Mouse (Mus musculus): ENCODE measurements around the gene E2f2. TPM values are rescaled to one million over a fixed set of nuclear protein-coding genes. Genes with fewer than 3 reads are reported as not detected.

The E2f2 gene
- polyA plus RNA-seq, 1 experiment from 2014 or later = 5.5 TPM

DNA sequence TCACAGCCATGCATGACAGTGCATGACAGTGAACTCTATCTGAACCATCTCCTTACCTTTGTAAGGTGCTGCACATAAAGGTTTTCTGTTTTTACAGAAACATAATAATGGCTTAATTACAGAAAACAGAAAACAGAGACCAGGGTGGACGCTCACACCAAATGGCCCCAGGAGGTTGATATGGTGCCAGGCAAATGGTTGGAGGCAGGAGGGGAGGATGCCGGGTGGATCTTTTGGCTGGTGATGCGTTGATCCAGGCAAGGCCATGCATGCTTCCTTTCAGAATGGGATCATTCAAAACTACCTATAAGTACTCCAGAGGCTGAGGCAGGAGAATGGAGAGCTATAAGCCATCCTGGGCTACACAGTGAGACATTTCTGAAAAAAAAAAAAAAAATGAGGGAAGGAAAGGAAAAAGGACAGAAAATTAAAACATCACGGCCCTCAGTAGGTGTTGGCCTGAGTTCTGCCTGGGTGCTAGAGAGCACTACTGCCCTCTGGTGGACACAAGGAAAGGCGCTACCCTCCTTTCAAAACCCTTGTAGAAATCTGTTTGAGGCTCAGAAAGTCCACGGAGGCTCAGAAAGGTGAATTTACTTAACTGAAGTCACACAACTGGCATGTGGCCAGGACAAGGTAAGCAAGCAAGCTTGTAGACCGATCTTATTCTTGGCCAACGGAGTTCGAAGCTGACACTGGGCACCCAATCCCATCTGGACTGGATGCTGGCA is 27.5 kb downstream of the E2f2 start:
- H3K9ac ChIP-seq (ENCODE audit: low read length) = no peak overlapping the region
- no peaks in the 10 kb centered on the region for H3K27me3 ChIP-seq (replicated peaks; ENCODE audit: control insufficient read depth, insufficient read depth, low read length)
- DNase-seq (ENCODE audit: low spot score) = peak; percentile 77
- 0 out of 2 replicates have a peak, but pooled peaks cover 5% of the 10 kb centered on the region for H3K36me3 ChIP-seq (ENCODE audit: control insufficient read depth, insufficient read depth, low read length)
- no peak overlapping the region for H3K4me2 ChIP-seq (ENCODE audit: low read length)
- no peak overlapping the region for H3K4me3 ChIP-seq (ENCODE audit: low read depth, low read length)
- H3K9me3 ChIP-seq (replicated peaks; ENCODE audit: control insufficient read depth, low read length) = no peaks in the 10 kb centered on the region
- H3K27ac ChIP-seq (ENCODE audit: low read depth, low read length) = no peak overlapping the region
- H3K4me1 ChIP-seq (ENCODE audit: control insufficient read depth, insufficient read depth, low read length) = no peaks in the 10 kb centered on the region
- WGBS = 31% methylated on average over 9 of the region's 9 CpGs
- ATAC-seq = no peak

DNA sequence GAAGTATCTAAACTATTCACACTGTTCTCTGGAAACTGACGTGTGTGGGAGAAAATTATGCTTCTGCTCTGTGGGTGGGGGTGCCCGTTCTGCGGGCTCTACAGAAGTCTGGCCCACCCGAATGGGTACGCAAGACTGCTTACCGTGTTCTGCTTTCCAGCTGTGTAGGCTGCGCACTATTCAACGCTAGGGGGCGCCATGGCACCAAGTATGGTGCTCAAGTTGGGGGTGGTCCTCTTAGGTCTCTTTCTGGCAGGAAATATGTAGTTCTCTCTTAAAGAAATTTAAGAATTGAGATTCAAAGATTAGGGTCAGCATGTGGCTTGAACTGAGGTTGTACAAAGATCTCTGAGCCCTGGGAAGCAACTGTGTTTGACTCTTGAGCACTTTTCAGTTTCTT is 30.3 kb downstream of the E2f2 start:
- 5% methylated on average over 9 of the region's 9 CpGs for WGBS
- peak; percentile 48; the same call in 1 of the 2 replicates for ATAC-seq

DNA sequence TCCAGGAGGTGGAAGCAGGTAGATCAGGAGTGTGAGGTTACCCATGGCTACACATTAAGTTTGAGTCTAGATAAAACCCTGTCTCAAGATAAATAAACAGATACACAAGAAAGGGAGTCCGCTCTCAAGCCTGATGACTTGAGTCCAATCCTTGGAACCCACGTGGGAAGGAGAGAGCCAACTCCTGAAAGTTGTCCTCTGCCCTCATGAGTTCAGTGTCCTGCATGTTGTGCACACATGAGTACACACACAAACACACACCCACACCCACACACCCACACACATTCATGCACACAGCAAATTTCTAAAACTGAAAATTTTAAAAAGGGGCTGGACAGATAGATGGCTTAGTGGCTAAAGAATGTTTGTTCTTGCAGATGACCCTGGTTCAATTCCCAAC is 32.6 kb downstream of the E2f2 start:
- Histone ChIP-seq H3K4me3 (ENCODE audit: low read depth, low read length) (no peak overlapping the region), H3K9ac (ENCODE audit: low read length) (no peak overlapping the region), H3K36me3 (ENCODE audit: control insufficient read depth, insufficient read depth, low read length) (no peaks in the 10 kb centered on the region), H3K27me3 (replicated peaks; ENCODE audit: control insufficient read depth, insufficient read depth, low read length) (0 out of 2 replicates have a peak, but pooled peaks cover 3% of the 10 kb centered on the region), H3K9me3 (replicated peaks; ENCODE audit: control insufficient read depth, low read length) (no peaks in the 10 kb centered on the region), H3K27ac (ENCODE audit: low read depth, low read length) (no peak overlapping the region), H3K4me2 (ENCODE audit: low read length) (no peak overlapping the region), H3K4me1 (ENCODE audit: control insufficient read depth, insufficient read depth, low read length) (peaks cover 7% of the 10 kb centered on the region)
- no peak for DNase-seq (ENCODE audit: low spot score)
- 85% methylated on average over 2 of the region's 2 CpGs for WGBS
- no peak for ATAC-seq

More for the DNA sequence above, 30.3 kb downstream of the E2f2 start:
- H3K4me1 ChIP-seq (ENCODE audit: control insufficient read depth, insufficient read depth, low read length) = peaks cover 7% of the 10 kb centered on the region
- H3K9ac ChIP-seq (ENCODE audit: low read length) = no peak overlapping the region
- peak; percentile 83 for DNase-seq (ENCODE audit: low spot score)
- no peak overlapping the region for H3K4me2 ChIP-seq (ENCODE audit: low read length)
- H3K36me3 ChIP-seq (ENCODE audit: control insufficient read depth, insufficient read depth, low read length) = no peaks in the 10 kb centered on the region
- no peak overlapping the region for H3K27ac ChIP-seq (ENCODE audit: low read depth, low read length)
- H3K27me3 ChIP-seq (replicated peaks; ENCODE audit: control insufficient read depth, insufficient read depth, low read length) = no peaks in the 10 kb centered on the region
- H3K9me3 ChIP-seq (replicated peaks; ENCODE audit: control insufficient read depth, low read length) = no peaks in the 10 kb centered on the region
- no peak overlapping the region for H3K4me3 ChIP-seq (ENCODE audit: low read depth, low read length)

DNA sequence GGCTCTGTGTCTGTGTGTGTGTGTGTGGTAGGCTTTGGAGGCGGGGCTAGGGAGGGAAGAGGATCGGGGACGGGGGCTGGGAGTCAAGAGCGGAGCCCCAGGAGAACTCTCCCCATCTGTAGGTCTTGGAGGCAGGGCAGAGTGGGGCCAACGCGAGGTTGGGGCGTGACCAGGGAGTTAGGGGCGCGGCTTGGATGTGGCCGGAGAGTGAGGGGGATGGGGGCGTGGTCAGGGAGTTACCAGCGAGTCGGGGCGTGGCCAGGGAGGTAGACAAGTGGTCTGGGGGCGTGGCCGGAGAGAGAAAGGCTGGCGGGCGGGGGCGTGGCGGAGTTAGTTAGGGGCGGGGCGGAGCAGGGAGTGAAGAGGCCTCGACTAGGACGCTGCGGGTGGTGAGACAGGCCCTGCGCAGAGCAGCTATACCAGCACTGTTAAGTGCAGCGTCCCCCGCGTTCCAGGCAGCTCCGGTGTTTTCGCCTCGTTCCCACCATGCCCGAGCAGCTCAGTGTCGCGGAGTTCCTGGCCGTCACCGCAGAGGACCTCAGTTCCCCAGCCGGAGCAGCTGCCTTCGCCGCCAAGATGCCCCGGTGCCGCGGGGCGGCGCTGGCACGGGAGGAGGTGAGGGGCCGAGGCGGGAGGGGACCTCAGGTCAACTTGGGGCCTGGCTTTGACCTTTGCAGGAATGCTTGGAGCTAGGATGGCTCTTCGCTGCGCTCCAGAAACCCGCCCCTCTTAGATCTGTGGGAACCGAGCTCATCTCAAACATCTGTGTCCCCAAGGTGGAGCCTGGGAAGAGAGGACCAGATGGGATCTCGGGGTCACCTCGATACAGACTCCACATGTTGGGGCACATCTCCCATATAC is 34.1 kb downstream of the E2f2 start, which contains the start of gene Asap3:
Gene Asap3, plus strand, starts transcription at position 333 of the 861 bp plus-strand sequence.
- ATAC-seq = peak; percentile 90
- WGBS = 1% methylated on average over 51 of the region's 54 CpGs
- H3K27ac ChIP-seq (ENCODE audit: low read depth, low read length) = peak within 1 kb of the TSS; percentile 18; the same call in 1 of the 2 replicates

DNA sequence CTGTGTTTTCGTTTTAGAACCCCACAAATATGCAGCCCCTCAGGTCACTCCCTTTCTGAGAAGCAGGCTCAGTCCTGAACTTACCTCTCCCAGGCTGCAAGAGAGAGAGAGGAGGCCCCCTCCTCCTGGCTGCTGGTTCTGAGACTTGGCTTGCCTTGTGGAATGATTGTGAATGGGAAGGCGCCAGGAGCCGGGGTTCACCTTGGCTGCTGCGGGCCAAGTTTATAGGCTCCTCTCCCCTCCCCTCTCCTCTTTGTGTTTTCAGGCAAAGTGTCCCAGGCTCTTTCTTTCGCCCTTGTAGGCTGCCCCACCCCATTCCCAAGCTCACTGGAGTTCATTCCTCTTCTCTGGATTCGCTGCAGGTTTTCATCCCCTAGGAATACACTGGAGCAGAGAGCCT is 34.7 kb downstream of the E2f2 start:
- peaks cover 7% of the 10 kb centered on the region for H3K4me1 ChIP-seq (ENCODE audit: control insufficient read depth, insufficient read depth, low read length)
- H3K4me2 ChIP-seq (ENCODE audit: low read length) = peak overlapping the region; percentile 99
- 0 out of 2 replicates have a peak, but pooled peaks cover 3% of the 10 kb centered on the region for H3K27me3 ChIP-seq (replicated peaks; ENCODE audit: control insufficient read depth, insufficient read depth, low read length)
- 0 out of 2 replicates have a peak, but pooled peaks have one; percentile 8 for ATAC-seq
- H3K9ac ChIP-seq (ENCODE audit: low read length) = peak overlapping the region; percentile 75
- H3K9me3 ChIP-seq (replicated peaks; ENCODE audit: control insufficient read depth, low read length) = no peaks in the 10 kb centered on the region
- no peak overlapping the region for H3K27ac ChIP-seq (ENCODE audit: low read depth, low read length)
- WGBS = 4% methylated on average over 6 of the region's 6 CpGs
- H3K4me3 ChIP-seq (ENCODE audit: low read depth, low read length) = peak overlapping the region; percentile 51
- DNase-seq (ENCODE audit: low spot score) = no peak
- H3K36me3 ChIP-seq (ENCODE audit: control insufficient read depth, insufficient read depth, low read length) = no peaks in the 10 kb centered on the region

More for the DNA sequence above, 34.1 kb downstream of the E2f2 start, which contains the start of gene Asap3:
- peak; percentile 97 for DNase-seq (ENCODE audit: low spot score)
- Histone ChIP-seq H3K9me3 (replicated peaks; ENCODE audit: control insufficient read depth, low read length) (no peaks in the 10 kb centered on the region), H3K4me3 (ENCODE audit: low read depth, low read length) (peak within 1 kb of the TSS; percentile 51), H3K4me1 (ENCODE audit: control insufficient read depth, insufficient read depth, low read length) (peaks cover 7% of the 10 kb centered on the region), H3K27me3 (replicated peaks; ENCODE audit: control insufficient read depth, insufficient read depth, low read length) (0 out of 2 replicates have a peak, but pooled peaks cover 3% of the 10 kb centered on the region), H3K4me2 (ENCODE audit: low read length) (peak within 1 kb of the TSS; percentile 99), H3K36me3 (ENCODE audit: control insufficient read depth, insufficient read depth, low read length) (no peaks in the 10 kb centered on the region), H3K9ac (ENCODE audit: low read length) (peak within 1 kb of the TSS; percentile 75)

DNA sequence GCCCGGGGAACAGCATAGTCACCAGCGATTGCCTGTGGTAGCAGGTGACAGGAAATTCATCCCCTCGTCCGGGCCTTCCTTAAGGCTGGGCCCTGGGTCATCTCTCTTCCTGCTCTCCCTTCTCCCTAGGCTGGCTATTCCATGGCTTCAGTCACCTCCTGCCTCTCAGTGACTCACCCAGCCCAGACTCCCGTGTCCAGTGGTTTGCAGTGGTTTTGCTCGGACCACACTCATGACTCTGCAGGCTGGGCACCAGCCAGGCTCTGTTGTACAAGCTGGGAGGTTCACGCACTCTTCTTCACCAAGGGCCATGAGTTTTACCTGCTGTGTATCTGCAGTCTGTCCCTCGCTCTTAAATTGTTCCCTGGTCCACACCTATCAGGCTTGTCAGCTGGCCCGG is 38.7 kb downstream of the E2f2 start:
- ATAC-seq = no peak
- H3K27me3 ChIP-seq (replicated peaks; ENCODE audit: control insufficient read depth, insufficient read depth, low read length) = 0 out of 2 replicates have a peak, but pooled peaks cover 3% of the 10 kb centered on the region
- H3K4me1 ChIP-seq (ENCODE audit: control insufficient read depth, insufficient read depth, low read length) = peaks cover 7% of the 10 kb centered on the region
- no peak overlapping the region for H3K27ac ChIP-seq (ENCODE audit: low read depth, low read length)
- H3K36me3 ChIP-seq (ENCODE audit: control insufficient read depth, insufficient read depth, low read length) = no peaks in the 10 kb centered on the region
- no peak overlapping the region for H3K9ac ChIP-seq (ENCODE audit: low read length)
- no peaks in the 10 kb centered on the region for H3K9me3 ChIP-seq (replicated peaks; ENCODE audit: control insufficient read depth, low read length)
- H3K4me2 ChIP-seq (ENCODE audit: low read length) = no peak overlapping the region
- 84% methylated on average over 9 of the region's 9 CpGs for WGBS
- H3K4me3 ChIP-seq (ENCODE audit: low read depth, low read length) = no peak overlapping the region
- no peak for DNase-seq (ENCODE audit: low spot score)

DNA sequence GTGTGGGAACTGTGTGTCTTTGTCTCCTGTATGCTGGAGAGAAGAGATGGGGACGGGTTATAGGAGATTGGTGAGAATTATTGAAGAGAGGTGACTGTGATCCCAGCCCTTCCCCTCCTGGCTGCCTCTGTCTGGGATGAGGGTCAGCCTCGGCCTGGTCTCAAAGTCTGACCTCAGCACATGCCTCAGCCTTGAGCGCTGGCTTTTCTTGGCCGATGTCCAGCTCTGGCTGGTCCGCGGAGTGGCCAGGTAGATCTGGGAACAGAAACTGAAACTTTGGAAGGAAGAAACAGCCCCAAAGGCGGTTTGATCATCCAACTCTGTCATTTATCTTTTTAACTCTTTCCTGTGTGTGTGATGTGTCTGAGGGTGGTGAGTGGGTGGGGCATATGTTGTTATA is 41.4 kb downstream of the E2f2 start:
- Histone ChIP-seq H3K4me1 (ENCODE audit: control insufficient read depth, insufficient read depth, low read length) (peaks cover 7% of the 10 kb centered on the region; the same call in 1 of the 2 replicates), H3K36me3 (ENCODE audit: control insufficient read depth, insufficient read depth, low read length) (no peaks in the 10 kb centered on the region), H3K27ac (ENCODE audit: low read depth, low read length) (no peak overlapping the region), H3K9me3 (replicated peaks; ENCODE audit: control insufficient read depth, low read length) (no peaks in the 10 kb centered on the region), H3K9ac (ENCODE audit: low read length) (no peak overlapping the region), H3K4me2 (ENCODE audit: low read length) (no peak overlapping the region), H3K27me3 (replicated peaks; ENCODE audit: control insufficient read depth, insufficient read depth, low read length) (no peaks in the 10 kb centered on the region), H3K4me3 (ENCODE audit: low read depth, low read length) (no peak overlapping the region)
- no peak for ATAC-seq
- WGBS = 69% methylated on average over 7 of the region's 7 CpGs
- no peak for DNase-seq (ENCODE audit: low spot score)

DNA sequence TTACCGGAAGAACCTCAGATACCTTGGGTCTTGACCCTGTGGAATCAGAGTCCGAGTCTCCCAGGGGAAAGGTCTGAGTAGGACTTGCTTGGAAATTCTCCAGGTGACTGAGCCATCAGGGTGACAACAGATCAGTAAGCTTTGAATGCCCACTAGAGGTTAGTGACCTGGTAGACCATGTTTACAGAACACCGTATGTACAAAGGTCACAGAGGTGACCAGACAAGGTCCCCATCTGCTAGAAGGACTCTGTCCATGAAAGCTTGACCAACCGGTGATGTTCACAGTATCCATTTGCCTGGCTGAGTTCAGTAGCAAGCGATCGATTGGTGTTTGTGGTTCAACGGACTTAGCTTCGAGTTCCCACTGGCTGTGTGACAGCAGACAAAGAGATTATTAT is 42.6 kb downstream of the E2f2 start:
- WGBS = 91% methylated on average over 8 of the region's 8 CpGs
- no peaks in the 10 kb centered on the region for H3K9me3 ChIP-seq (replicated peaks; ENCODE audit: control insufficient read depth, low read length)
- no peak for DNase-seq (ENCODE audit: low spot score)
- no peak overlapping the region for H3K4me2 ChIP-seq (ENCODE audit: low read length)
- peaks cover 12% of the 10 kb centered on the region; the same call in 1 of the 2 replicates for H3K4me1 ChIP-seq (ENCODE audit: control insufficient read depth, insufficient read depth, low read length)
- 0 out of 2 replicates have a peak, but pooled peaks cover 3% of the 10 kb centered on the region for H3K27me3 ChIP-seq (replicated peaks; ENCODE audit: control insufficient read depth, insufficient read depth, low read length)
- no peak for ATAC-seq
- no peak overlapping the region for H3K4me3 ChIP-seq (ENCODE audit: low read depth, low read length)
- no peaks in the 10 kb centered on the region for H3K36me3 ChIP-seq (ENCODE audit: control insufficient read depth, insufficient read depth, low read length)
- H3K9ac ChIP-seq (ENCODE audit: low read length) = no peak overlapping the region
- H3K27ac ChIP-seq (ENCODE audit: low read depth, low read length) = no peak overlapping the region
